Mouse (Mus musculus): ENCODE measurements around the gene Spry1.
"Not testable (repeated sequence)": the region's sequence is repeated elsewhere in the genome, so short reads cannot be mapped to it uniquely, and the experiment has no call there.

Spry1 gene

DNA sequence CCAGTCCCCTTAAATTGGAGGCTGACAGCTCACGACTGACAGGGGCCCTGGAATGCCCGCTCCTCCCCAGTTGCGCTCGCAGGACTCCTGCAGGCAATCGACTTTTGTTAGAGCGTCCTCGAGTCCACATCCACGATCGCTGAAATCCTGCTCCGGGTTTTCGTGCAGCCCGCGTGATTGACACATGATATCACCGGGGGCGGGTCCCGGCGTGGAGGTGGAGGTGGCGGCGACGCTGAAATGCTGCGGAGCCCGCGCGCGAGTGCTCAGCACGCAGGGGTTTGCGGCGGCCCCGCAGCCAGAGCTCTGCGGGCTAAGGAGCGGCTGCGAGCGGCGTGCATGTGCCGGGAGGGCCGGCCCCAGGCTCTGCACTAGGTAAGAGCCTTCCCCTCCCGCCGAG, at the start of gene Spry1:
Gene Spry1, plus strand, starts transcription at position 258 of the 400 bp plus-strand sequence.
- DNase-seq = peak; percentile 98

DNA sequence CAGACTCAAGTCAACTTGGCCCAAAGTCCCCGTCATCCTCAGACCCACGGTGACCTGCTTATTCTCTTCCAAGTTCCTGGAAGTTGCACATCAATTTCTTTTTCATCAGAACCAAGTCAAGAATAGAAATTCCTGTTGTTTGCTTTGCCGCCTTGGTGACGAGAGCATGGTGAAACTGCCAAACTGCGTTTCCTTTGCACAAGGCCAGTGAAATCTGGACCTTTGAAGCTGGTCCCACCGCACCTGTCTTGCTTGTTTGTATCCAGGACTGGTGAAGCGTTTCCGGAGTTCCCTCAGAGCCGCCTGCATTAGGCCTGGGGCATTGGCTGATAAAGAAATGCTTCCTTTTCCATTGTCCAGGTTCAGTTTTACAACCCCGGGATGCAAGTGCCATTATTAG, 44.0 kb upstream of the Spry1 start:
- DNase-seq = peak; percentile 36 to 51

DNA sequence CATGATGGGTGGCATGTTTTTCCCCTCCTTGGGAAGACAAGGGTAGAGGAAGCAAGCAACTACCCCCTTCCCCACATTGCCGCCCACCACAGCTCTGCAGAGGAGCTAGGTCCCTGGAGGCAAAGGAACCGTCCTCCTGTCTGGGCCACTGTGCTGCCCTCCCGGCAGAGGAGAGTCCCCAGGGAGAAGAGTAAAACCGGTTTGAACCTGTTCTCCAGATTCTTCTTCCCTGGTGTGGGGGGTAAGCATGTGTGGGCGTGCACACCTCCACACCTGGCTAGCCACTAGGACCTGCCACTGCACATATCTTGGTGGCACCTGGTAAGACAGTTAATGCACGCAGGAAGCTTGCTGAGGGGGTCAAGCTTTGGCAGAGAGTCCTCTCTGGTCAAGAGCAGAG, 43.2 kb upstream of the Spry1 start:
- peak in 1 of 2 experiments; percentile 7 for DNase-seq

DNA sequence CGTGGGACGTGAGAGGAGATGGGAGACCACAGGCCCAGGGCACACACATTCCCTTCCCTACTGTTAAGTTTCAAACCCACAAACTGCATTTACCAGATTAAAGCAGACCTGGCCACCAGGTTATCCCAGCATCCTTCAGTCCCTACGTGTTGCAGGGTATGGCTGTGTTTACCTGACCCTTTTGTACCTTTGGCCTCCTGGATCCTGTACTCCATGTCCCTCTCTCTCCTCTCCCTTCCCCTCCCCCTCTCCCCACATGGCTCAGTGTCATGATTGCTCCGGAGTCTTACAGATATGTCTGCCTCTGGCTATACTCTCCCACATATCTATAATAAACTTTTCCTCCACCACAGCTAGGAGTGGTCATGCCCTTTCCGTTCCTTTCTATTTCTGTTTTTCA, 42.5 kb upstream of the Spry1 start:
- DNase-seq = no peak

DNA sequence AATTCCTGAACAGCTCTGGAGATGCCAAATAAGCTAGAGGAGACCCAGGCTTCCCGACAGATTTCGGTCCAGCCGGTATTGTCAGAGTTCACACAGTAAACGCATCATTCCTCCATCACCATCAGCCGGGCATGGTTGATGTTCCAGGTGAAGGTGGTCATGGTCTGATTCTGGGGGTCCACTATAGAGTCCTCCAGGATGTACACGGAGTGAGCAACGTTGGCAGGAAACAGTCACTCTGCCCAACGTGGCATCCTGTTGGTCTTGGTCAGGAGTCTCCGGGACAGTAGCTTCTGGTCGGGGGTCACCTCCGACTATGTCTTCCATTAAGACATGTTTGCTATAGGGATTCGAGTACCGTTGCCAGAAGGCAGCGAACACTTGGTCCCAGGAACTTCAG, 40.1 kb upstream of the Spry1 start:
- DNase-seq = not testable (repeated sequence)

DNA sequence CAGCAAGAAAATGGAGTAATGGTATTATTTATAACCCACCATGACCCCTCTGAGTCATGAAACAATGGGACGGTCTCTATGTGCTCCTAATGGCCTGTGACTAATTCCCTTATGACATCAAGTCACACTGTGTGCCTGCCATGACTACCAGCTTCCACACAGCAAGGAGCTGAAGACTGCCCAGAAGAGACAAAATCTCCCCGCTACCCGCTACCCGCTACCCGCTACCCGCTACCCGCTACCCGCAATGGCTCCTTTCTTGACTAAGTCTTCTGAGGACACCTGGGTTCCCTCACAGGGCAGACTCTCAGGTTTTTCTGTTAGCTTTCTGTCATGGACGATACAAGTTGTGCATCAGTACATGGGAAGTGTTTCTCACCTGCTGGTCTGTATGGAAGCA, 37.4 kb upstream of the Spry1 start:
- no peak for DNase-seq

DNA sequence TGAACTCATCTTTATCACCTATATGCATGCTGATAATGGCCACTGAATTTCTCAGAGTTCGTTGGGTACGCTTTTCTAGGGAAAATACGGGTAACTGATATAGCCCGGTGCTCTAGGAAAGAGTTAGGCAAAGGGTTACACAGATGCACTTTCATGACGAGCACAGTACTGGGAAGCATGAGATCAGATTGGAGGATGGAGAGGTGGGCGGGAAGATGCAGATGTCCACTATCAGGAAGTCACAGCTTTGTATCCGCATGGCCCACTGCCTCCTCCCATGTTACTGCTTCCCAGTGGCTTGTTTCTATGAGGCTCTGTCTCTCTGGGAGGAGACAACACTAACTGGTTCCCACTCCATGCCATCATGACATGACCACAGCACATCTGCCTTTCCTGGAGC, 36.9 kb upstream of the Spry1 start:
- DNase-seq = no peak

DNA sequence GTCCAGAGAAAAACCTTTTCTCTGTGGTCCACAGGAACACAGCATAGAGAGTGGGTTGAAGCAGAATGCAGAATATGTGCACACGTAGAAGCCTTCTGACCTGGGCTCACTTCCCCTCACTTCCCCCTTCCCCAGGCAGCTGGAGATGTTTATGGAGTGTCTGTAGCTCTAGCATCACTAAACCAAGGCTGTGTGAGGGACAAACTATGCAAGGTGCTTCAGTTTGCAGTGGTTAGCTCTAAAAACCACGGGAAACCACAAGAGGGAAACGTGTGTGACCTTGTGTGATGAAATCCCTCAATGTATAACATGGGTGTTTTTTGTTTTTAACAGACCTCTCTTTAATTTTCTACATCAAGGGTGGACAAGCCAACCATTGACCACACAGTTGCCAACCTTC, 36.2 kb upstream of the Spry1 start:
- no peak for DNase-seq

DNA sequence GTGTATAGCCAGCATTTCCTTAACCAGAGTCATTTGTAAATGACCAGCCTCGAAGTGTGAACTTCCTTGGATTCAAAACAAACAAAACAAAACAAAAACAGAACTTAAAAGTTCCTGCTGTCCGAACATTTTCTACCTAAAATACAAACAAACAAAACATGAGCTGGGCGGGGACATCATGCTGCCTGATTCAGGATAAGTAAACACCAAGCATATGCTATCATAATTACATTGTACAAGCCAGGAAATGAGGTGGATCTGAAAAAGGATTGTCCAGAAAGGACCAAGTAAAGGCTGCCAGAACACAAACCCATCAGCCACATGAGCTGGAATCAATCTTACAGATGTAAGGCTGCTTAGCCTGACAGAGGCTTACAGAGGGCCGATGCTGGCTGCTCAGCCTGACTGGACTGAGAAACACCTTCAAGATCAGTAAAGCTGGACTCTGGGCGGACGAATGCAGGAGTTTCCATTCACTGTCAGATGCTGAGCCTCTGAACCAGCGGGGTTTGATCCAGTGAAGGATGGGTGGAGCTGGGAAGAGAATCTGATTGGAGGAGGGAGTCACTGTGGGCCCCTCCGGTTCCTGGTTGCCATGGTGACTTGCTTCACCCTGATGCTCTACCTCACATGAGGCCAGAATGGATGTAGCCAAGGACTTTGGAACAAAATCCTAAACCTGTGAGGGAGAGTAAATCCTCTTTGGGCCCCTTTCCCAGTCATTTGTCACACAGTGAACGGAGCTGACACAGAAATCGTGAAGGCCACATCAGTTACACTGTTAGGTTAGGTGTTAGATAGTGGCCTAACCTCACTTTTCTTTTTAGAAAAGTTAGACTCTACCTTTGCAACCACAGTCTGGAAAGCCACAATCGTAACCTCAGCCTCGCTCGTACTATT, 34.5 kb upstream of the Spry1 start:
- DNase-seq = no peak

DNA sequence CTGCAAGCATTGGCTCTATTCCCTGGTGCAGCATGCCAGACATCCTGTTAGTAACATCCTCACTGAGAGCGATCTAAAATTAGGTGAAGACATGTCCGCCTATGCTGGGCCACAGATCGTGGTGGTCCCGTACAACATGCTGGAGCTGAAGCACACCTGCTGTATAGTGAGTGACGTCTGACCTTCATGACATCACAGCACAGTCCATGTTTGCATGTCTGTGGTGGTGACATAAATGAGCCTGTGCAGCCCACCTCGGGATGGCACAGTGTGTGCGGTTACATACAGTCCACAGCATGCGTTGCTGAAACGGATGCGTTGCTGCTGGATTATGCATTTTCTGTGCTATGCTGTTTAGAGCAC, 33.9 kb upstream of the Spry1 start:
- DNase-seq = peak in 1 of 2 experiments; percentile 10

DNA sequence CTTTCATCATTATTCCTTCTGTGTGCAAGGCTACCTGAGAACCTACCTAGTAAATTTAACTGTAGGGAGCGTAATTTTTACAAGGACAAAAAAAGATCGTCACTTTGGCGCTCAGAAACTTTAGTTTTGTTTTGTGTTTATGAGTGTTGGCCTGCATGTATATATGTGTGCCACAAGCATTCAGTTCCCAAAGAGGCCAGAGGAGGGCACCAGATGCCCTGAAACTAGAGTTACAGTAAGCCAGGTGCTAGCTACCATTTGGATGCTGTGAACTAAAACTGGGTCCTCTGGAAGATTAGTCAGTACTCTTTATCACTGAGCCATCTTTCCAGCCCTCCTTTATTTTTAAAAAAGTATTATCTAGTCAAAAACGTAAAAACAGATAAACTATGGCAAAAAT, 30.8 kb upstream of the Spry1 start:
- DNase-seq = peak in 1 of 2 experiments; percentile 31

DNA sequence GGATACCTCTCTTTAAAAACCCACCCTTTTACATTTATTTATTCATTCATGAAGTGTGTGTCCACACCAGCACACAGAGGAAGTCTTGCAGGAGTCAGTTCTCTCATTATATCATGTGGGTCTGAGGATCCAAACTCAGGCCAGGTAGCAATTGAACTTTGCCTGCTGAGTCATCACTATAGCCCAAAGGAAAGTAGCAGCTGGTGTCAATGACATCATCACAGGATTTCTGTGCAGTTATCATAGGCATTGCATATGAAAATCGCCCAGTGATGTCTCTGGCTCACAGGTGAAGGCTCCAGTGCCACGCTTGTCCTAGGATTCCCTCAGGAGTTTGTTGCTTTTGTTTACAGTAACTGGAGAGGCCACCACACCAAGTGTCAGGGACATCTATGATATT, 29.1 kb upstream of the Spry1 start:
- DNase-seq = no peak

DNA sequence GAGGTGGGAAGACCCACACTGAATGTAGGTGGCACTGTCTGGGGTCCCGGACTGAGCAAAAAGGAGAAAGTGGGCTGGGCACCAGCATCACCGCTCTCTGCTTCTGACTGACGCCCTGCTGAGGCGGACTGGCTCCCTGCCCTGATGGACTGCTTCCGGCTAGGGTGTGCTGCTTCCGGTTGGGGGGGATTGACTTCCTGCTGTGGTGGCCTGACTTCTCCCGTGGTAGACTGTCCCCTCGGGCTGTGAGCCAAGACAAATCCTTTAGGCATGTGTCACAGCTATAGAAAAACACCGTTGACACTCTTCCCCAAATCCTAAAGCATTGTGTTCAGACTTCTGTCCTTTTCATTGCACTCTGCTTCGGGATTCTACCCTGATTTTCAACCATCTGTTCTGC, 26.0 kb upstream of the Spry1 start:
- DNase-seq = peak; percentile 57 to 75

DNA sequence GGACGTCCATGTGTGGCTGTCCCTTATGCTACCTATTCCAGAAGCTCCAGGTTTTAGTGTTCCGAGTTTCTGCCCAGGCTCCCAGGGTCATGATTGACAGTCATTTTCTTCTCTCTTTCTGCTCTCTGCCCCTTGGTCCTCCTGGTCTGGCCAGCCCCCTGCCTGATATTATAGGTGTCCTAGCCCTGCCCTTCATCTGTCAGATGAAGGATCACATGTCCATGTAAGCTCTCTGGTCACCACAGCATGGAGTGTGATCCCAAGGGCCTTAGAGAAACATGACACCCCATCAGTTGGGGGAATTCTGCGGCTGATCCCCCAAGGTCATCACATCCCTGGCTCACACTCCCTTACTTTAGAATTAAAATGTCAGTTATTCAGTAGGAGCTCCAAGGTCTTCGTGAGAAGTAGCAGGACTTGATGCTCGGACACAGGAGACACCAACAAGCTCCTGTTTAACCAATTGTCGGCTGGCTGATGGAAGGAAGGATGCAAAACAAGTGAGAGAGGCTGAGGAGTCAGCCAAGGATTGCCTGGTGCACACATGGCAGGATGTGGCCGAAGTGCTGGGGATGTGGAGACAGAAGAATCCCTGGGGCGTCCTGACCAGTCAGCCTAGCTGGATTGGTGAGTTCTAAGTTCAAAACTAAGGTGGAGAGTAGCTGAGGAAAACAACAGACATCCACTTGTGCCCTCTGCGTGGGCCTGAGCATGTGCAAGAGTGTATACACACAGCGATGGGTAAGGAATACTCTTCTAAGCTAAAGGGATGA, 24.7 kb upstream of the Spry1 start:
- no peak for DNase-seq

DNA sequence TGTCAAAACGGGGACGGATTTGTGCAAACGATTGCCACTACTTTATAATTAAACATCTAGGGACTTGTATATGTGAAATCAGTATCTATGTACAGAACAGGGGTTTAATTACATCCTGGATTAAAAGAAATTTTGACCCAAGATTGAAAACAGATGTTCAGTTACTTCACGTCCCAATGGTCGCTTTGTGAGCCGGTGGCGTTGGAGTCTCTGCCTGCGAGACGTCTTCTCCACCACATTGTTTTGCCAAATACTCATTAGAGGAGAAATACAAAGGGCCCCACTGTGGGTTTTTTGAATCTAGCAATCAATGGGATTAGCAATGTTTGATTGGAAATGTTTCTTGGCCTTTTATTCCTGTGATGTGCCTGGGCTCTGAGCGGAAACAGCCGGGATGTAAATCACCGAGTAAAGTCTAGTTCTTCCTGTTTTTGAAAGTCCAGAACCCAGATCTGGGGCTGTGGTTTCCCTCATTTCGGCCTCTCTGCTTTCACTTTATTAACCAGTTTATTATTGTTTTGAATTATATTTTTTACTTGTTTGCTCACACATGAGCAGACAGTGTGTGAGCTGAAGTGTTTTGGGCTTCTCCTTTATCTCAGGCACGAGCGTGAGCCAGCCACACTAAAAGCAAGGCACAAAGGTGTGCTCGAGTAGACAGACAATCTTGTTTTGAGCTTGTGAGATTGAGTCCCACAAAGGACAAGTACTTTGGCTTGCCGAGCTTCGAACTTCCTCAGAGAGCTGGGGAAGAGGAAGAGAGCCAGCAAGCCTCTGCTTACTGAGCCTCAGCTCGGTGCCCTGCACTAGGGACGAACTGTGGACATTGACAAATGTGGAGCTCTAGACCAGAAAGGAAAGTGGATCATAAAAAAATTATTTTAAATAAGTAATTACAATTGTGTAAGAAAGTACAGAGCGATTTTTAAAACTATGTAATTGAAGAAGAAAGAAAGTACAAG, 22.9 kb upstream of the Spry1 start:
- peak in 1 of 2 experiments; percentile 35 for DNase-seq

DNA sequence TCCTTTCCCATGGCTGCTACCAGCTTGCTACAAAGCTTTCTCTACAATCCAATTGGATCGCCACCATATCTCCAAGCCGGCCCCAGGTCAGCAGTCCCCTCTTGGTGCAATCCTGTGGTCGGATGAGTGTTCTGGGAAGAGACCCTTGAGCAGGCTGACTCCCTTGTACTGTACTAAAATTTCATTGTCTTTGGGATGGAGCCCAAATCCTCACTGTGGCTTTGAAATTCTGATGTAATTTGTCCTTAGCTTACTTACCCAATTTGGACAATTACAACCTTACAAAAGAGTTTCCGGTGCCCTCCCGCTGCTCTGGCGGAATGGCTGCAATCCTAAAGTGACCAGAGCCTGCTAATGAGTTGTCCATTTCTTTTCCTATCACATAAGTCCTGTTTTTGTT, 7.5 kb upstream of the Spry1 start:
- no peak for DNase-seq

DNA sequence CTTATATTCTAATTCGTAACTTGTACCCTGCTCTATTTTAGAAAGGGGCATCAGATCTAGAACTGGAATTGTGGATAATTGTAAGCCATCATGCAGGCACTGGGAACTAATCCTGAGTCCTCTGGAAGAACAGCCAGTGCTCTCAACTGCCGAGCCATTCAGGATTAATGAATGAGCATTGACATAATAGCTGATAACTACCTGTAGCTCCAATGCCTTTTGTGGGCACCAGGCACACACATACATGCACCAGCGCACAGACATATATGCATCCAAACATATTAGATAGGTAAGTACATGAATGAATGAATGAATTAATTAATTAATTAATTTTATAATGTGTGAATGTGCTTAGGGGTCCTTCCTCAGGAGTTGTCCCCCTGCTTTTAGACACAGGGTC, 7.0 kb upstream of the Spry1 start:
- no peak for DNase-seq

DNA sequence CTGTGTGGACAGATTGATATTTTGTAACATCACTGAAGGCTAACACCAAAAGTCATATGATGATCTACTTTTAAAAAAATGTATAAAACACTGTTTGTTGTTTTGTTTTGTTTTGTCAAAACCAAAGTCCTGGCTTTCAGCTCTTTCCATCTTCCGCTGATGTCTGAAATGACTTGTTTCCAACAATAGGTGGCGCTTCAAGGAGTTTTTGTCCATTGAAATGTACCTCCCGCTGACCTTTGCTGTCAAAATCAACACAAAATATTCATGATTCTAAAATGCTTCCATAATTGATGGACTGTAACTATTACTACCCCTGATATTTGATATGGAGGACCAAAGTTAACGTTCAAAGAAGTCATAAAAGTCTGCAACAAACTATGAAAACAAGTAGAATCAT, 5.1 kb upstream of the Spry1 start:
- no peak for DNase-seq

DNA sequence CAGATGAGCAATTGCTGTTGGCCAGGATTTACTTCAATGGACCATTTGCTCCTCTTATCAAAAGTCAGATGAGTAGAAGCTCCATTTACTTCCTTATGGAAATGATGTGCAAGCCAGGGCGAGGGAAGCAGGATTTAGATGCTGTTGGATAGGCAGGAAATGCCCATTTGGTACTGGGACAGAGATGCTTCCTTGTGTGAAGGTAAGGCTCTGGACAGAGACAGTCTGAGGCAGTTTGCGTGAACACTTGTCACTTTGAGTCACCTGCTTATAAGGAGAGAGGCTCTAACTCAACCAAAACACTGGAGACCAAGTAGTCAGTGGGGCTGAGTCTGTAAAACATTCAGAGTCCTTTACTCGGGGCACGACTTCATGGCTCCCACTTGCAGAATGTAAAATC, 2.8 kb upstream of the Spry1 start:
- no peak for DNase-seq

DNA sequence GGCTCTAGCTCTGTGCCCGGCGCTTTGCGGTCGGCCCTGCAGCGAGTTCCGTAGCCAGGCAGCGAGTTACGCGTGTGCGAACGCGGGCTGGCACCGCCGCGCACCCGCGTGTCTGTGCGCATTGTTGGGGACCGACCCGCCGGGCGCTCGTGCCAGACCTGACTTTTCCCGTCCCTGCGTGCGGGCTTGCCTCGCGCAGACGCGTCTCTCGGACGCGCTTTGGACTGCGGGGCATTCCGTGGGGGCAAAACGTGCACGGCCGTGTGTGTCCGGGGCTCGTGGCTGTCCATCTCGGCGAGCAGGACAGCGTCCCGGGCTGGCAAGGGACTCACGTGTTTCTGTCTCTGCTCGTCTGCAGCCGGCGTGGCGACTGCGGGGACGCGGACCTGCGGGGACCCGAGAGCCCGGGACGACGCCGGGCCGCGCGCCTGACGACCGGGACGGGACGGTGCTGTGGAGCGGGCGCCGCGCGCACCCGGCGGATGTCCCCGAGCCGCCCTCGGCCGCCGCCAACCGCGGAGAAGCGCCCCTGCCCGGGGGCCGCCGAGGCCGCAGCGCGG, 495 bp downstream of the Spry1 start:
- DNase-seq = peak in 1 of 2 experiments; percentile 61

DNA sequence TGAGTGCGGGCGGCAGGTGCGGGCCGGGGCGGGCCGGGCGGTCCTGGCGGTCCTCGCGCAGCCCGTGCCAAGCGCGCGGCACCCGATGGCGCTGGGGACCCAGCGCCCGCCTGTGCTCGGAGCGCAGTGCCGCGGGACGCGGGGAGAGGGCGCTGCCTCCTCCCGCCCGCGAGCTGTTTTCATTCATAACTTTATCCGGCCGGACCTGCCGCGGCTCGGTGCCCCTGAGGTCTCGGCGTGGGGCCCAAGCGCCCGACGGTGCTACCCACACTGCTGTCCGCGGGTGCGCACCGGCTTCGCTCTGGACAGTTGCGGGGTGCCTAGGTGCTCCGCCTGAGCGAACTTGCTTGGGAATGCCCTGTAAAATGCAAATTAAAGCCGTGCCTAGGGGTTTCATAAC, 1.1 kb downstream of the Spry1 start:
- DNase-seq = peak; percentile 82 to 89
